Mouse (Mus musculus) lung, postnatal 14 days (tissue): Measurements from ENCODE around the gene Mboat1.

ENCODE experiments used
- DNase-seq: peaks from one replicate; pipeline ENCODE4 v3.0.0; 2021

Mboat1 gene

DNA sequence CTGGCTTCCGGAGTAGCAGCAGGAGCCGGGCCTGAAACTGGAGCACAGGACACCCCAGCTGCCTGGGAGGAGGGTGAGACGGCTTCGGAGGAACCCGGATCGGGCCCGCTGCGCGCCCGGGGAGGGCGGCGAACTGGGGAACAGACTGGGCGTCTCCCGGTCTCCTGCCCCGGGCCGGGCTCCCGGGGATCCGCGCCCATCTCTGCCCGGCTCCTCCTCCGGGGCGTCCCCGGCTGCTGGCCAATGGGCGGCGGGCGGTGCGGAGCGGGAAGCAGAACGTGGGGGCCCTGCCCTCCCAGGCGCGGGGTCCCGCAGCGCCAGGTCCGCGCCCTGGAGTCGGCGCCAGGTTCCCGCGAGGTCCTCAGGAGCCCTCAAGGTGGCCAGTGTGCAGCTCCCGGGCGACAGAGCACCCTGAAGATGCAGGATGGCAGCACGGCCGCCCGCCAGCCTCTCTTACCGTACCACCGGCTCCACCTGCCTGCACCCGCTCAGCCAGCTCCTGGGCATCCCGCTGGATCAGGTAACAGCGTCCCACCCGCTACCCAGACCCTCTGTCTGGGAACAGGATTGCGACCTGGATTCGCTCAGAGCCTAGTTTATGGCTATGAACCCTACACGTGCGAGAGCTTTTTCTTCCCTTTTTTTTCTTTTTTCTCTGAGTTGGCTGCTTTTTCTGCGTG, at the start of gene Mboat1:
Gene Mboat1, plus strand, starts transcription at position 247 of the 680 bp plus-strand sequence.
- peak; percentile 81 for DNase-seq

GRCm38 (mm10) chr13:30093086-30093485, 43.2 kb upstream of the Mboat1 start:
- DNase-seq, result peak; percentile 17

DNA sequence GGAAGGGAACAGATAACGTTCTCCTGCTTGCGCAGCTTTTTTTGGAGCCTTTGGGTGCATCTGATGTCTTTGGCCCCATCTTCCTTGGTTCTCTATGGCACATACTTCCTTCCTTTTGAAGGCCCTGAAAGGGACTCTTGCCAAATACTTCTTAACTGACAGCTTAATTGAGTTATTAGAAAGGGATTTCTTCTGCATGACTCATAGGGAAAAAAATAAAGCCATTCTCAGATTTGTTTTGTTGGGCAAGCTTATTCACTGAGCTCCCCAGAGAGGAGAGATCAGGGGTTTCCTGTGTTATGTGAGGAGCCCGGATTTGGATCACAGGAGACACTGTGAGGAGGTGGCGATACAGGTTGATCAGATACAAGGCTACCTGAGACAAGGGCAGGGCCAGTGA, 40.4 kb upstream of the Mboat1 start:
- no peak for DNase-seq

DNA sequence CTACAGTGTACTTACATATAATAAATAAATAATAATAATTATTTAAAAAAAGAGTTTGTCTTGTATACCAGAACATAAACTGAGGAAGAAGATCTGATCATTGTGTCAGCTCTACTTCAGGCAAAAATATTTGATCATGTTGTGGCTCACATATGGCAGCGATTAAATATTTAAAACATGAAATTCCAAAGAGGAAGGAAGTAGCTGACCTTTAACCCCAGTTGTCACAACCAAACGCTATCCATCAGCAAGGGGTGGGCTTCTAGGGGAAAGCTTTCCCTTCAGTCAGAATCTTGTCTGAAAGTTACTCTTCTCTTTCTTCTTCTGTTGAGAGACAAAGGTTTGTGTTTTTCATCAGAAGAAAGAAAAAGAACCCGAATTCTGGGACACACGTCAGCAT, 39.8 kb upstream of the Mboat1 start:
- no peak for DNase-seq

- no peak for DNase-seq
These were observed 27.2 kb upstream of the Mboat1 start for GRCm38 (mm10) chr13:30109001-30109600.

GRCm38 (mm10) chr13:30115792-30116191, 20.5 kb upstream of the Mboat1 start:
- DNase-seq, result no peak

- no peak for DNase-seq
These were observed 787 bp downstream of the Mboat1 start for GRCm38 (mm10) chr13:30136923-30137629.

- no peak for DNase-seq
These were observed 1.7 kb downstream of the Mboat1 start for GRCm38 (mm10) chr13:30137951-30138350.

DNA sequence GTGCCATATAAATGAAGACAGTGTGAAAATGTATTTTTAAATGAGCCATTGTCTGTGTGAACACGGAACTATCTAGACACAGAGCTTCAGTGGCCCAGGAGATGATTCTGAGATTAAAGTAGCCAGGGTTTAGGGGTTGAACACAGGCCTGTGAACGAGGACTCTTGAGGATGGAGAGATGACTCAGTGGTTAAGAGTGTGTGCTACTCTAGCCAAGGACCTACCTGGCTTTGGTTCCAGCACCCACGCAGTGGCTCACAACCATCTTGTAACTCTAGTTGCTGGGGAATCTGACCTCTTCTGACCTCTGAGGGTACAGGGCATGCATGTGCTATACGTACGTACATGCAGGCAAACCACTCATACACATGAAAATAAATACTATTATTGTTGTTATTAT, 3.9 kb downstream of the Mboat1 start:
- no peak for DNase-seq

DNA sequence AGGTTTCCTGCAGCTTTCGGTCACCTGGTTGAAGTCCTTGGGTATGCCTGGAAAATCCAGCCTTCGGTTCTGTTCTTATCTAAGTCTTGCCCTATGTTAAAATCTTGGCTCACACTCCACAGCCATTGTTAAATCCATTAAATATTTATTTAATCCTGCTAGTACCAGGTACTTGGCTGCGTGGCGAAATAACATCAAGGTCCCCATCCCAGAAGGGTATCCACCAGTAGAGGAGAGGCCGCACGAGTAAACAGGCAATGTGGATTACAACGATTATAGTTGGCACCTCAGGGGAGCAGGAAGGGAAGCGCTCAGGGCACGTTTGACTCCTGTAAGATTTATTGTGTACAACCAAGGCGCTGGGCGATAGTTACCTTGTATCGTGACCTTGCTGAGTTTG, 4.4 kb downstream of the Mboat1 start:
- no peak for DNase-seq

GRCm38 (mm10) chr13:30141996-30142395, 5.7 kb downstream of the Mboat1 start:
- no peak for DNase-seq

- DNase-seq, result no peak
These were observed 10.2 kb downstream of the Mboat1 start for GRCm38 (mm10) chr13:30146468-30146867.

- DNase-seq, result peak; percentile 46
These were observed 18.0 kb downstream of the Mboat1 start for GRCm38 (mm10) chr13:30154264-30154663.

DNA sequence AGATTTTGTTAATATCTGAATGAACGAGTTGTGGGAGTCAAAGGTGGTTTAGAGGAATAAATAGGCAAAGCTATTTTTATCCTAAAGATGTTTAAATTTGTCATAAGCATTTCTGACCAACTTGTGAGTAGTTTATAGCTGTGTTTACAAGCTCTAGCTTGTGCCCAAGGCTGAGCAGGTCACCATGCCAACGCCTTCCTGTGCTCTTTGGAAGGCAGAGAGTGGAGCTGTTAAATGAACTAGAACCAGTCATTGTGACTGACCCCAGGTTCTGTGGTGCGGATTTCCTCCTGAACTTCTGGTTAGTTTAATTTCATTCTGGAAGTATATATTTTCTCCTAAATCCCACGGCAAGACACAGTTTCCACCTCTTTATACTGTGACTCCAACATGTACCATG, 23.3 kb downstream of the Mboat1 start:
- DNase-seq, result no peak

DNA sequence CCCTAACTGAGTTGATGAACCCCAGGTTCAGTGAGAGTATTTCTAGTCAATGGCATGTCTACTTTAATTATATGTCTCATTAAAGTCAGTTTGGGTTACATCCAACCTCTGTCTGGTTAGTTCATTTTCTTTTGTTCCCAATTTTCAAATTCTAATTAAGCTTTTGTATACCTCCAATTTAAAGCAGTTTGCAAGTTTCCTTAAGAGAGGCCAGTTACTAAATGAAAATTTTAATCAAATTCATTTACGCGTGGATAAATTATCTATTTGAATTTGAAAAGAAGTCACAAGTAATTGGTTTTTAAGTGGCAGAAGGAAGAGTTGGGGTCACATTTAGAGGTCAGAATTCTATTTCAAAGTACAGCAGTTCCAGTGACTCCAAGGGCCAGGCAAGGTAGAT, 27.2 kb downstream of the Mboat1 start:
- no peak for DNase-seq

- DNase-seq, result no peak
These were observed 30.1 kb downstream of the Mboat1 start for GRCm38 (mm10) chr13:30166138-30167090.

DNA sequence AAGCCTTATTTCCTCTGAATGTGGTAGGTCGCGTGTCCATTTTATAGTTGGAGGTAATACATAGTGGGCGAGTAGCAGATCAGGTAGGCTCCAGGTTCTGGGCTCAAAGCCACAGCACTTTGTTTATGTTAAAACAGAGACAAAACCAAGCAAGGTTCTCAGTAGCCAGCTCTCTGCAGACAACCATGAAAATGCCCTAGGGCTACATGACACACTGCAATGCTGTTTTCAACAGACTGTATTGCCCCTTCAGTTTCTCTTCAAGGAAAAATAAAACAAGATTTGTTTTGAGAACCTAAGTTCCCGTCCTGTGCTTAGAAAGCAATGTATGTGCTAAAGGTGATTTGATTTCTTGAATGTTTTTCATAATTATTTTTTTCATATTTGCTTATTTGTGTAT, 31.2 kb downstream of the Mboat1 start:
- DNase-seq, result no peak

DNA sequence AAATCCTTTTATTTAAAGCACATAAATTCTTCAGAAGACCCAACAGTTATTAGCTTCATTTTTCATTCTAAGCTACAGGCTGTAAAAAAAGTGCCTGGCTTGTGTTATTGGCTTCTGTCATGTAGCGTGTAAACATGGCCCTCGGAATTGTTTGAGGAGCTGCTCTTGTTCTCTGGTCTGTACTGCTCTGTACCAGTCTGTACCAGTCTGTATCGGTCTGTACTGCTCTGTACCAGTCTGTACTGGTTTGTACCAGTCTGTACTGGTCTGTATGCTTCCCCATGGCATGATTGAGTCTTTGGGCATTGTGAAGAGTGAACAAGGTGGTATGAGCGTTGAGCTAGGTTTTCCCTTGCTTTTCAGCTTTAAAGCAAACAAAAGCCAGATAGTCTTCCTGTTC, 32.5 kb downstream of the Mboat1 start:
- DNase-seq, result no peak

DNA sequence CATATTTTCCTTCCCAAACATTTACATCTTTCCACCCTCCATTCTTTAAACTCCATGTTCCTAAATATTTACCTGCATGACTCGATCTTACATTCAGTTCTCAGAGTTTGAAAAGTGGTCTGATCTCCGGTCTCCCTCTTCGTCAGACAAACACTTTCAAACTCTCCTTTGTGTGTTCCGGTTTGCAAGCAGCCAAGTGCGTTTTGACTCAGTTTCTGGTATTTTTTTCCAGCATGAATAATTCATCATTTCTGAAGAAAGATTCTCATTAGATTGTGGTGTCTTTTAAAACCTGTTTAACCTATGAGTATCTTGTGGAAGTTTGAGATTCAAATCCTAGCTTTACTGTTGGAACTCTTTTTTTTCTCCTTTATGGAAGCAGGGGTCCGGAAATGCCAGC, 33.8 kb downstream of the Mboat1 start:
- no peak for DNase-seq

GRCm38 (mm10) chr13:30174586-30174985, 38.3 kb downstream of the Mboat1 start:
- DNase-seq, result no peak

DNA sequence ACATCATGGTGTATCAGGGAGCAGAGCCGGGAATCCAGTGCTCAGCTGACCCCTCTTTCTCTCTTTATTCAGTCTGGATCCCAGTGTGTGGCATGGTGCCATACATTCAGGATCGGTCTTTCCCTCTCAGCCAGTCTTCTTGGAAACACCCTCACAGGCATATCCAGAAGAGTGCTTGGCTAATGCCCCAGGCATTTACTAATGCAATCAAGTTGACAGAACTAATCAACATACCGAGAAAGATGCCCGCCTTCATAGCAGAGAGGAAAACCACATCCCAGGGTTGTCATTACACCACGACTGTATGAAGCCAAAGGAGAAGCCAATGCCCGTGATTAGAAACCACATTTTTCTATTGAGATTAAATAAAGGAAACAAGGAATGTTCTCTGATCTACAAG, 41.1 kb downstream of the Mboat1 start:
- DNase-seq, result no peak

GRCm38 (mm10) chr13:30185549-30185948, 49.3 kb downstream of the Mboat1 start:
- no peak for DNase-seq

- no peak for DNase-seq
These were observed 49.7 kb downstream of the Mboat1 start for GRCm38 (mm10) chr13:30185959-30186358.
